Mouse (Mus musculus) embryonic stem cell, embryonic (primary cell): ENCODE measurements around the gene Tlr4.

Experiments
- CTCF ChIA-PET, 4 experiments: fragments of 300-600 bp in 2 of 4; fragments of 350-600 bp in 2 of 4; sonication (Branson Sonifier 250); formaldehyde crosslinking; loops; one replicate each; lab custom pipeline; 2022; ENCODE audit warnings: inconsistent platforms in 2 of 4; lab: Charles Lee
- POLR2A ChIA-PET, 4 experiments: fragments of 300-600 bp in 2 of 4; fragments of 350-600 bp in 2 of 4; sonication (Branson Sonifier 250); formaldehyde crosslinking; loops; one replicate each; lab custom pipeline; 2022; ENCODE audit warnings: antibody characterized with exemption in 4 of 4, inconsistent platforms in 1 of 4; lab: Charles Lee

The Tlr4 gene

DNA sequence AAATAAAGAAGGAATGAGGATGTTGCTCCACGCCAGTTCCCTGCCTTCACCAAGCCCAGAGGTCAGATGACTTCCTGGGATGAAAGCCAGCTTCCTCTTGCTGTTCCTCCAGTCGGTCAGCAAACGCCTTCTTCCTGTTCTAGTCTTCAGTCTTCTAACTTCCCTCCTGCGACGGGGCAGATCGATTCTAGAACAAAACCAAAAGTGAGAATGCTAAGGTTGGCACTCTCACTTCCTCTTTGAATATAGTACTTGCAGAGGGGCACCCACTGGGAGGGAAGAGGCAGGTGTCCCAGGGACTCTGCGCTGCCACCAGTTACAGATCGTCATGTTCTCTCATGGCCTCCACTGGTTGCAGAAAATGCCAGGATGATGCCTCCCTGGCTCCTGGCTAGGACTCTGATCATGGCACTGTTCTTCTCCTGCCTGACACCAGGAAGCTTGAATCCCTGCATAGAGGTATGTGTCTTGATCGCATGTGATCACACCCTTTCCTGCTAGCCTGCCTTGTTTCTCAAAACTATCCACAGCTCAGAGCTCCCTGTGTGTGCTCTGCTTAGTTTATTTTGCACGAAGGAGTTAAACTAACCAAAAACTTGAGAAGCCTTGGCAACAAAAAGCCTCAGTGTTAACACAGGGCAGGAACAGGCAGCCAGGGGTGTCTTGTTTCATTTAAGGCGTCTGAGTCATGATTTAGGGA, at the start of gene Tlr4:
Gene Tlr4 (plus strand): TSS at position 122 of the 700 bp plus-strand sequence.
- ChIA-PET CTCF (interaction anchor here in 1 of 4 experiments (0.7 kb wide), 1 partner anchor 16 kb away, joined by 3 read pairs; no protein-coding TSS in a partner anchor), POLR2A (no interaction called here)

DNA sequence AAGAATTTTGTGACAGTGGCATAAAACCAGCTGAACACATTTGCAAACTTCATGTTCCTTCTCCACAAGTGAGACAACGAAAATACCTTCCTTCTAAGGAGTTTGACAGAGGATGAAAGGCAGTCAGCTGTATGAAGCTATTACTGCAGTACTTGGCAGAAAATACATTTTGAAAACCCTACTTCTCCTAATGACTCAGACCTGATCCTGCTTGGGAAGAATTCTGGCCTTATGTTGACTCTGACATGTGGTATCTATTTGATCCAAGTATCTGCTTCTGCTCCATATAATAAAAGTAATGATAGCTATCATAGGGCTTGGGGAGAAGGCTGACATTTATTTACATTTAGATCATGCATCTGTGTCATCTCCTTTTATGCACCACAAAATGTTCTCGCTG, 33.1 kb upstream of the Tlr4 start:
- ChIA-PET CTCF (no interaction called here), POLR2A (no interaction called here)

DNA sequence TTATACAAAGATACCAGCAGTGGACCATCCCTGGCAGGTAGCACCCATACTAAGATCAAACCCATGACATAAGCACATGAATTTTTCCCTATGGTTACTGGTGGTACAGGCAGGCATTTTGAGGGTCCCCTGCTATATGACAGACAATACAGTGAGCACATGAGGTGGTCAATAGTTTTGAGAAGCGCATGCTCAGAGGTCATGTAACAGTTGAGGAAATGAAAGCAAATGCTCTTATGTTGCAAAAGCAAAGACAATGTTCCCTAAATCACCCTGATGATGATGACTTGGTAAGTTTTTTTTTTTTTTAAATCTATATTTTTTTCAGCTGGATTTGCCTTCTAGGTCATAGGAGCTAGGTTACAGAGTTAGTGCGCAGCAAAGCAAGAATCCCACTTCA, 30.7 kb upstream of the Tlr4 start:
- ChIA-PET POLR2A (no interaction called here), CTCF (no interaction called here)

DNA sequence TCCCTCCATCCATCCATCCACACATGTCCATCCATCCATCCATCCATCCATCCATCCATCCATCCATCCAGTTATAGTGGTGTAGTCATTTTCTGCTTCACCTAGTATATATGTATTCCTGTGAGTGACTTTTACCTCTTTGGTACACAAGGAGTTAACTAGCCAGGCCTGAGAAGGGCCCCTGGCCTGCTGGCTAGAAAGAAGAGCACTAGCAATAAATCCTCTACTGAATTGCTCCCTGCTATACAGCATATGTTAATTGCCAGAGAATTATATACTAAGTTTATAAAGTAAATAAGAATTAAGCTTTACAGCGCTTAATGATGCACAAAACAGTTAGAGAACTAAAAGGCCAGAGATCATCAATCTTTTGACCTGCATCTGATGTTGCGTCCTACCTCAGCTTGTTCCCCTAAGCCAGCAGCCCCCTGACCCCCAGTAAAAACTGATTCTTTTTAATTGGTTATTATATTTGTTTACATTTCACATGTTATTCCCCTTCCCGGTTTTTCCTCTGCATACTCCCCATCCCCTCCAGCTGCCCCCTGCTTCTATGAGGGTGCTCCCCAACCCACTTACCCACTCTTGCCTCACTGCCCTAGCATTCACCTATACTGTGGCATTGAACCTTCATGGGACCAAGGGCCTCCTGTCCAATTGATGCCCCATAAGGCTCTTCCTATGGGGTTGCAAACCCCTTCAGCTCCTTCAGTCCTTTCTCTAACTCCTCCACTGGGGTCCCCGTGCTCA, 22.7 kb upstream of the Tlr4 start:
- CTCF ChIA-PET = no interaction called here

DNA sequence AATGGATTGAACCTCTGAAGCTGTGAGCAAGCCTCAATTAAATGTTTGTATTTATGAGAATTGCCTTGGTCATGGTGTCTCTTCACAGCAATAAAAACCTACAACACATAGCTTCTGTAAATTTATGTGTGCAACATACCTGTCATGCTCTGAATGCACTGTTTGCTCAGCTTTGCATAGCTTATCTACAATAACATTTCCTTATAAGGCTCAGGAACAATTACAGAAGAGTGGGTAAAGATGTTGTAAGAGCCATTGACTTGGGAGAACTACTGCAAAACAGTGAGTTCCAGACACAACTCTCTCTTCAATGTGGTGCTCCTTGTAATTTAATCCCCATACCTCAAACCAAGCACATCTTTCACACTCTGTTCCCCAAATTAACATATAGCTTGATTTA, 21.6 kb upstream of the Tlr4 start:
- ChIA-PET POLR2A (no interaction called here), CTCF (interaction anchor here in 1 of 4 experiments (0.7 kb wide), 1 partner anchor 1954 kb away, joined by 3 read pairs; no protein-coding TSS in a partner anchor)

More for the DNA sequence above, 22.7 kb upstream of the Tlr4 start:
- POLR2A ChIA-PET = no interaction called here

DNA sequence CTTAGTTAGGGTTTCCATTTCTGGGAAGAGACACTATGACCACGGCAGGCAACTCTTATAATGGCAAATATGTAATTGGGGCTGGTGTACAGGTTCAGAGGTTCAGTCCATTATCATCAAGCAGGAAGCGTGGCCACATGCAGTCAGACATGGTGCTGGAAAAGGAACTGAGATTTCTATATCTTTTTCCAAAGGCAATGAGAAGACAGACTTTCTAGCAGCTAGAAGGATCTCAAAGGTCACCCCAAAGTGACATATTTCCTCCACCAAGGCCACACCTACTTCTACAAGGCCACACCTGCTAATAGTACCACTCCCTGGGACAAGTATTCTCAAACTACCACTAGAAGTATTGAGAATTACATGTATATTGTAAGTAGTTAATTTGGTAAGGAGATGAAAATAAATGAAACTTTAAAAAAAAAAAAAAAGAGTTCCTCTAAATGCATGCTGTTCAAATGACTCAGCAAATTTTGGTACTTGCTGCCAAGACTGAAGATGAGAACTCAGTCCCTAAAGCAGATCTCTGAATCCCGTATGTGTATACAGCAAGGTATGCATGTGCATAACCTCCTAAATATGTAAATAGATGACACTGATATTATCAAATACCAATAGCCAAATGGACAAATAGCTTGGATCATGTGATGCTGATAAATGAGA, 10.9 kb upstream of the Tlr4 start:
- ChIA-PET POLR2A (no interaction called here), CTCF (no interaction called here)

DNA sequence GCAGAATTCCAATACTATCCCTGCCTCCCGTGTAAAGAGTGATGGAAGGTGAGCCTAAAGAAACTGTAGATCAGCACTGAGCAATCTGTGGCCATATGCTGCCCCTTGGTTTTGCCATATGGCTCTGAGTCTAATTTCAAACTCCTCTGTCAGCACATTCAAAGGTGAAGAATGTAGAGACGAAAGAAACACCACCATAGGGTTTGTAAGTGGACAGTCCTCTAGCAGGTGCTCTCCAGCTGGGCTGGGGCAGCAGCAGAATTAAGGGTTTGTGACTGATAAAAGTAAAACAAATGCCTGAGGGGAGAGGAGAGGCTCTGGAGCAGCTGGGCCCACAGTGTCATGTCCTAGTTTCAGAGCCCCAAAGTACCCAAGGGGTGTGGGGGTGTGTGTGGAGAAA, 6.2 kb upstream of the Tlr4 start:
- ChIA-PET POLR2A (no interaction called here), CTCF (no interaction called here)

DNA sequence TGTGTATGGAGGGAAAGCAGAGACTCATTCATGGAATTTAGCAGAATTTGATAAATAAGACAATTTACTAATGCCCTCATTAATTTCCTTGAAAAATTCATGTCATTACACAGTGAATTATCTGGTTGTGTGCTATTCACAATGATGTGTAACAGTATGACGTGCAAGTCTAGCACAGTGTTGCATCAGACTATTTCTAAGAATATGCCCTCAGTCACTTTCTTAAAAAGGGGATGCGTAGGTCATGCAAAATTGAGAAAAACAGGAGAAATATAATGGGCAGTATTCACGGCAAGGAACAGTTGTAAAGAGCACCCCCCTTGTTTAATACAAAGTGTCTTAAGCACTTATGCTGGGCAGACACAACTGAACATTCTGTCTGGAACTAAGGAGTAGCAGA, 5.6 kb upstream of the Tlr4 start:
- POLR2A ChIA-PET = no interaction called here

DNA sequence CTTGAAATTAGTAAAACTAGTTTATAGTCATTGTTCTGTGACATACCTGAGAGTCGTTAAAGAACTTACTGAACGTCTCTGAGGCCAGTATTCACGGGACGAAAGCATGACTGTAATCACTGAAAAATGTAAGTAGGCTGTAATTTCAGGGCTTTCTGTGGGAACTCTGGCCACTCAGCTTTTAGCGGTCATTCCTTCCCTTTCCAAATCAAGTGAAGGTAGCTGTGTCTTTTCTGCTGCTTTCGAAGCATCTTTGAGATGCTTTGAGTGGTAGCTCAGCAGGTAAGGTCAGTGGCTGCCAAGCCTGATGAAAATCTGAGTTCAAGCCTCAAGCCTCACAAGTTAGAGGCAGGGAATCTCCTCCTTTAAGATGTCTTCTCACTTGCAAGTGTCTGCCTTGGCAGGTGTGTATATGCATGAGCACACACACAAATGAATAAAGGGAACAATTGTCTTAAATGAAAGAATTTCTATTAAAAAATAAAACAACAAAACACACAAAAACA, 832 bp downstream of the Tlr4 start:
- ChIA-PET POLR2A (no interaction called here), CTCF (interaction anchor here in 2 of 4 experiments (0.6 to 0.7 kb wide), 2 partner anchors 16 to 267 kb away, joined by 3 read pairs; no protein-coding TSS in a partner anchor)

More for the DNA sequence above, 5.6 kb upstream of the Tlr4 start:
- CTCF ChIA-PET = no interaction called here

DNA sequence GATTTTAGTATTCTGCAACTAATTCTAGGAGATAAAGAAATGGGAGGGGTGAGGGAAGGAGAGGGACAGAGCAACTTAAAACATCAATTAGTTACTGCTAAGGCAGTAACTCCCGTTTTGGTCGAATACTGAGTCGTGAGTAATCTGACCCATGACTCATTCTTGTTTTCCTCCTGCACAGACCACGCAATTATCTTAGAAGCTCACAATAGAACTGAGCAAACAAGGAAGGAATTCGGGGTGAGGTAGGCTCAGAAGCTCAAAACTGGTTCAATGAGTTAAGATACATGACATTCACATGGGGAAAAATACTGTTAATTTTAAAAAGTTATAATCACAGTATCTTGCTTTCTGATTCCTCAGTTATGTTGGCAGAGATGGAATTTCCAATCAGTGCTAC, 1.3 kb downstream of the Tlr4 start:
- CTCF ChIA-PET = interaction anchor here in 2 of 4 experiments (0.6 to 0.7 kb wide), 2 partner anchors 17 to 268 kb away, joined by 3 read pairs; no protein-coding TSS in a partner anchor
- POLR2A ChIA-PET = no interaction called here

DNA sequence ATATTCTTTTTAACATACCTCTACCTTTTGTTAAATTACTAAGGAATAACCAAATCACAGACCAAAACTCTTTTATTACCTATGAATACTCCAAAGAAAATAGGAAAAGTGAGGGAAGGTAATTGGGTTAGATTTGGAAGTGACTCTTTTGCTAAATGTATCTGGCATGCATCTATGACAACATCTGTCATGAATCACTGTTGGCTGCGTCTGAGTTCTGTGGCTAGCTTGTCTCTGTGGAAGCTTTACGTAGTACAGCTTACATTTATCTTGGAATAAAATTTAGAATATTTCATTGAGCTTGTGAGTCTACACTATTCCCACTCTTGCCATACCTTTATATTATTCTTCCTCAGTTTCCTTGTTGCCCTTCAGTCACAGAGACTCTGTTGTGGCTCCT, 10.7 kb downstream of the Tlr4 start:
- ChIA-PET CTCF (no interaction called here), POLR2A (no interaction called here)

DNA sequence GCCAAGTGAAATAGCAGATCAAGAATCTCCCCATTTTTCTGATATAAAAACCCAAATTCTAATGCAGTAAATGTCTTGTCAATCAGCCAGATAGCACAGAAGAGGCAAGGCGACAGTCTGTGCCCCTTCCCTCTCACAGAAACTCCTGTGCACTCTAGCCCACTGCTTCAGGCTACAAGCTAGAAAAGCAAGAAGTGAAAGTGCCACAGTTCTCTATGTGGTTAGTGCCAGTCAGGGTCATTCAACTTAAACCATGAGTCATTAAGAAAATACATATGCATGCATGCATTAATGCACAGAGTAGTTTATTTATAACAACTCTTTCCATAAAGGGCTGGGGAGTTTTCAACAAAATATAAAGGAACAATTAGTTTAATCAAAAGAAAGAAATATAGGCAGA, 15.9 kb downstream of the Tlr4 start:
- CTCF ChIA-PET = no interaction called here

DNA sequence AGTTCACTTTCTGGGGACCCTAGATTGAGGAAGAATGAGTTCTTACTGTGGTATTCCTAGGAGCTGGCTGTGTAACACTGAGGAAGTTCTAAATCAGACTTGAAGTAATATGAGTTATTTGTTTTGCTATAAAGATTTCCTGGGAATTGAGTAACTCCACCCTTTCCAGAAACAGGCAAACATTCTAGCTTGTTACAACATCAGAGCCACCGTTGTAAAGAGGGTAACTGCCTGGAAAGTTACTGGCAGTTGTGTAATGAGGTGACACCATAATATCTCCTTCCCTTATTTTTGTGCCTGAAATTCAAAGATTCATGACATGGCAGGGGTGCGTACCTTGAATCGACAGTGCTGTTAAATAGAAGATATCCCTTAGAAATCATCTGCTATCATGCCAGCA, 24.6 kb downstream of the Tlr4 start:
- CTCF ChIA-PET = no interaction called here
- POLR2A ChIA-PET = no interaction called here

More for the DNA sequence above, 15.9 kb downstream of the Tlr4 start:
- POLR2A ChIA-PET = no interaction called here

DNA sequence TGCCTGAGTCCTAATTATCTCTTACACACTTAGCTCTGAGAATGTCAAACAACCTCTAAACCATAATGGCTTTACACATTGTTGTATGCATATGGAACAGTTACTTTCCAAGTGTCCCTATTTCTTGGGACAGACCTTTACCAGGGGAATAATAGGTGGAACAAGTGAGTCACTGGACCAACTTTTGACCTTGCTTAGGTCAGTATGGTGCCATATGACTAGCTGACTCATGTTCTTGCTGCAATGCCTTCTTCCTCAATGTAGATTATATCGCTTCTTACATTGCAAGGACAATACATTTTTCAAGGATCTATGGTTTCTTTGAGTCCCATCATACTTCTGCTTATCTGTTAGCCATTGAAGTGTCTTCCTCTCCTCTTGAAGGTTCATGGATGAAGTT, 29.6 kb downstream of the Tlr4 start:
- CTCF ChIA-PET = no interaction called here
- POLR2A ChIA-PET = no interaction called here

DNA sequence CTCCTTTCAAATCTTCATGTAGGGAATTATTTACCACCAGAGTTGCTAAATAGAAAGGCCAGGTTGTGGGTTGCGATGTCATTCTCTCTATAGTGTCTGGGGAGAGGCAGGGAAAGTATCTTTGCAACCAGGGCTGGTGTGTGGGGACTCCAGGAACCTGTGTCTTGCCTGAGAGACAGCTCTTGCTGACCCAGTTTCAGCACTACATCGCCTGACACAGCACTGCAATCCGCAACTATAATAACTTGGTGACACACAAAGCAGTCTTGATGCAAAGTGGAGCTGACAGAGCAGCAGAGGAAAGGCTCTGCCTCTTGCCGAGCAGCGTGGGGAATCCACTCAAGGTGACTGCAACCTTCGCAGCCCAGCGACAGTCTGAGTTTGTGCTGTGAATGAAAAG, 42.5 kb downstream of the Tlr4 start:
- CTCF ChIA-PET = no interaction called here
- POLR2A ChIA-PET = no interaction called here

DNA sequence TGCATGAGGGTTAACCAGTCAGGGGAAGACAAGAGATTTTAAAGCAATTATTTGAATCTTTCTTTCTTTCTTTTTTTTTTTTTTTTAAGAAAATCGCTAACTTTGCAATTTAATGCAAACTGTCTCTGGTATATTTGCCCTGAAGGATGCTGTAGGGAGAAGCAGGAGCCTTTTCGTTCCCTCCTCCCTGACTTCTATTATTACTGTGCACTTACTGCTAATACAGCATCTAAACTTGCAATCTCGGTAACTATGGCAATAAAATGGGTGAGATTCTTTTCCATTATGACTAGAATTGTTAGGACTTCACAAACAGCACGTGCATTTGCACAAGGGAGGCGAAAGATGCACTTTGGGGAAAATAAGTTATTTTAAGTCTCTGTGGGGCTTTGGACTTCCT, 44.6 kb downstream of the Tlr4 start:
- POLR2A ChIA-PET = no interaction called here
- CTCF ChIA-PET = no interaction called here

DNA sequence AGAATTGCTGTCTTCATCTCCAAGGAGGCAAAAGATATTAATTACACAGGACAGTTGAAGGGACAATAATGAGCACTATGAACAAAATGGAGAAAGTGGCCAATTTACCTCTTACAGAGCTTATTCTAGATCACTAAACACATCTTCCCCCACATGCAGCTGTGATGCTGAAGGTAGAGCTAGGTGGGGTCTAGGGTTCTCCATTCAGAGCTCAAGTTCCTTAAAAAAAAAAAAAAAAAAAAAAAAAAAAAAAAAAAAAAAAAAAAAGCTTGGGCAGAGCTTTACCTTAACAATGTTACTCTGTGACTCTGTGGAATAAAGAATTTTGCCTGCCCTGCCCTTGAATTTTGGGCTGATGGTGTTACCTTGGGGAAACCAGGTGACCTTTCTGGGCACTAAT, 46.0 kb downstream of the Tlr4 start:
- CTCF ChIA-PET = no interaction called here
- POLR2A ChIA-PET = interaction anchor here in 1 of 4 experiments (0.6 kb wide), 1 partner anchor 640 kb away, joined by 3 read pairs; no protein-coding TSS in a partner anchor

DNA sequence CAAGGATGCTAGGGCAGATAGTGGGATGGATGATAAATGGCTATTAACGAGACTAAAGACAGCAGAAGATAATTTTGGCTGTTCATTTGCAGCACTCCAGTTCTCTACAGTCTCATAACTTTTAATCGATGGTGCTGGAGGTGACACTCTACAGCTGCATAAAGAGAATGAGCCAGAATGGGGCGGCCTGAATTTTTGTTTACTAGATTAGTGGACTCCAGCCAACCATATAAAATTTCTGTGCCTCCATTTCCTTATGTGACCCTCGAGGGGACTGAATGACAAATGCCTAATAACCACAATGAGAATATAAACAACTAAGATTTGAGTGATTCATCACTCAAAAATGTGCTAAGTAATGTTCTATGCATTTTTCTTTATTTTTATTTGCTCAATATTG, 48.4 kb downstream of the Tlr4 start:
- ChIA-PET POLR2A (no interaction called here), CTCF (no interaction called here)

DNA sequence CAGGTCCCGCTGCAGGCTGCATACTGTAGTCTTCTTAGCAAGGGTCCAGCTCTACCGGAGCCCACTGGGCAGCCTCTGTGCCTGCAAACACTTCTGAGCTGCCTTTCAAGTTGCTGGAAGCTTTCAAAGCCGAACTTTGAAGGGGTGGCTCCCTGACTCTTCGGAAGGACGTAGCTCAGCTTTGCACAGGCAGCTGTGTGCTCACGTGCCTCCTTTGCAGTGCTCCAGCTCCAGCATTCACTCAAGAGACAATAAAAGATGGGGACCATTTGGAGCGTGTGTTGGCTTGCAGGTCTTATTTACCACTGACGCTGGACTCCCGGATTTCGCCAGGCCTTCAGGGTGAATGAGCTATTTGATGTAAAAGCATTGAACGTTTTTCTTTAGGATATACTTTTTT, 50.2 kb downstream of the Tlr4 start:
- POLR2A ChIA-PET = interaction anchor here in 1 of 4 experiments (0.6 kb wide), 1 partner anchor 875 kb away, joined by 3 read pairs; no protein-coding TSS in a partner anchor
- CTCF ChIA-PET = interaction anchor here in 1 of 4 experiments (0.6 kb wide), 1 partner anchor 332 kb away, joined by 3 read pairs; no protein-coding TSS in a partner anchor

DNA sequence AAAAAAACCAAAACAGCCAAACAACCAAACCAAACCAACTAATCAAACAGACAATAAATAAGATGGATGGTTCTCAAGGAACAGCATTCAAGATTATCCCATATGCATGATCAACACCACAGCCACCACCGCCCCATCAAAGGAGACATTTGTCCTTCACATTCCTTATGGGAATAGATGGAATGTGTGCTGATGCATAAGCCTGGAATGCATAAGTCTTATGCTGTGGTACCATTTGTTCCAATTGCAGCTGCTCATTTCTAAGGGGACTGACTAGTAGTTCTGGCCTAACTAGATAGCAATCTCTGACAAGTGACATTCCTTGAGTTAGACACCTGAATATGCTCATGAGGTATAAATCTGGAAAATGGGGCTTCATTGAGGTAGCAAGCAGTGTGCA, 54.1 kb downstream of the Tlr4 start:
- POLR2A ChIA-PET = no interaction called here
- CTCF ChIA-PET = no interaction called here
